Mouse (Mus musculus): ENCODE data around the gene Dse. TPM values are rescaled to one million over a fixed set of nuclear protein-coding genes. Genes with fewer than 3 reads are reported as not detected.
"Not testable (repeated sequence)": the region's sequence is repeated elsewhere in the genome, so short reads cannot be mapped to it uniquely, and the experiment has no call there.

The Dse gene
- 7.9 and 9.2 TPM in 2 replicates for polyA plus RNA-seq (2015; fragmentation: Nextera tagmentation; extraction: Ambion mirVana)

DNA sequence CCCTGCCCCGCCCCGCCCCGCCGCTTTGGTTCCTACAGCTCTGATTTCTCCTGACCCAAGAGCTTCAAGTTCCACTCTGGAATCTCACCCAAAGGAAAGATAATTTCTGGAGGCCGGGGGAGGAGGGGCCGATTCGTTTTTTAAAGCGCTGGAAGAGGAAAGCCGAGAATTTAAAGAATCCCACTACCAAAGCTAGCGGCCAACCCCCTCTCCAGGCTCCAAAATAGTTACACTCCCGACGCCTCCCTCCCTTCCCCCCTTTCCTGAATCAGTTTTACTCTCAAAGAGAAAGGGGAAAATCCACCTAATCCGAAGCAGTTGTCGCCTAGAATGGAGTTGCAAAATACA lies at the start of gene Dse:
Dse (minus strand) TSS at position 213 of the 348 bp plus-strand sequence.
- H3K9ac ChIP-seq (replicated peaks), result peak within 1 kb of the TSS; percentile 75
- WGBS, result 0% methylated on average over 14 of the region's 14 CpGs
- H3K4me2 ChIP-seq, result peak within 1 kb of the TSS; percentile 67
- peak; percentile 25 for ATAC-seq (ENCODE audit: low FRiP score)
- peak within 1 kb of the TSS; percentile 73 for H3K4me3 ChIP-seq (replicated peaks)
- peaks cover 6% of the 10 kb centered on the region; the same call in 1 of the 2 replicates for H3K4me1 ChIP-seq
- H3K36me3 ChIP-seq, result no peaks in the 10 kb centered on the region
- no peaks in the 10 kb centered on the region for H3K27me3 ChIP-seq (replicated peaks)
- peak within 1 kb of the TSS; percentile 77 for H3K27ac ChIP-seq (replicated peaks)
- H3K9me3 ChIP-seq (replicated peaks), result no peaks in the 10 kb centered on the region

DNA sequence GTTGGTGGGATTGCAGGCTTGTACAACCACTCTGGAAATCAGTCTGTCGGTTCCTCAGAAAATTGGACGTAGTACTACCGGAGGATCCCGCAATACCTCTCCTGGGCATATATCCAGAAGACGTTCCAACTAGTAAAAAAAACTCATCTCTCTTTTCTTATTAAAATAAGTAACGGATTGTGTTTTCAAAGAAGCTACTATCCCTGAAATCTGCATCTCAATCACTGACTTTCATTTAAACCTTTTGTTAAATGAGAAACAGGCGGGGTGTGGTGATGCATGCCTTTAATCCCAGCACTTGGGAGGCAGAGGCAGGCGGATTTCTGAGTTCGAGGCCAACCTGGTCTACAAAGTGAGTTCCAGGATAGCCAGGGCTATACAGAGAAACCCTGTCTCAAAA lies 45.3 kb upstream of the Dse start:
- not testable (repeated sequence) for ATAC-seq (ENCODE audit: low FRiP score); H3K9me3 ChIP-seq (replicated peaks); H3K9ac ChIP-seq (replicated peaks); H3K4me3 ChIP-seq (replicated peaks); H3K4me1 ChIP-seq; H3K36me3 ChIP-seq; H3K27ac ChIP-seq (replicated peaks); H3K27me3 ChIP-seq (replicated peaks); H3K4me2 ChIP-seq
- 93% methylated on average over 9 of the region's 9 CpGs for WGBS

DNA sequence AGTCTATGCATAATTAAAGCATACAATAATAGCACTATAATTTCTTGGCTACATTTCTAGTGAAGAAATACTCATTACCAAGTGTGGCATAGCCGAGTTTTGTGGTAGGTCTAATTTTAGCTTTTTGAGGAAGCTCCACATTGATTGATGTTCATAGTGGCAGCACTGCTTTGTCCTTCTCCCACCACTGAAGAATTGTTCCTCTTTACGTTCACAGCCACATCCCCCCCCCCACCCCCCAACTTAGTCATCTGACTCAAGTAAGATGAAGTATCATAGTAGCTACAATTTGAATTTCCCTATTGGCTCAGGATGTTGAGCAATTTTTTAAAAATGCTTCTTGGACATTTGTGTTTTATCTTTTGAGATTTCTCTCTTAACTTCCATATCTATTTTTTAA lies 42.1 kb upstream of the Dse start:
- Histone ChIP-seq H3K9ac (replicated peaks) (no peak overlapping the region), H3K4me2 (no peak overlapping the region), H3K27me3 (replicated peaks) (no peaks in the 10 kb centered on the region), H3K4me3 (replicated peaks) (no peak overlapping the region), H3K27ac (replicated peaks) (no peak overlapping the region), H3K4me1 (no peaks in the 10 kb centered on the region), H3K9me3 (replicated peaks) (no peaks in the 10 kb centered on the region), H3K36me3 (no peaks in the 10 kb centered on the region)
- ATAC-seq (ENCODE audit: low FRiP score), result no peak
- 35% methylated on average over 2 of the region's 2 CpGs for WGBS

DNA sequence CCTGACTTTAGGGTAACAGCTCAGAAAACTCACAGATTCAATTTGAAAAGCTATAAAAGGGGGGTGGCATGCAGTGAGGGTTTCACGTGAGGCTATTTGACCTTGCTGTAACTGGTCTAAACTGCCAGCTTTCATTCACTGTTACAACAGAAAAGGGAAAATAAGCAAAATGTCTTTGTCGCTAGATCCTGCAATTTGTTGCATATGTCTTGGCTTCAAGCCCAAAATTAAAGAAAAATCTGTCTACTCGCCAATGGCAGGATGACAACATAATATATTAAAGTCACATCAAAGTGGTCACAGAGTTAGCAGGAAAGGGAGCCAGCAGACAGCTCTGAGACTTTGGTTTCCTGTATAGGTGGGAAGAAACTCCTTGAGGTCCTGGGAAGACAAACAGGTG lies 40.2 kb upstream of the Dse start:
- ATAC-seq (ENCODE audit: low FRiP score), result no peak
- H3K27me3 ChIP-seq (replicated peaks), result no peaks in the 10 kb centered on the region
- no peaks in the 10 kb centered on the region for H3K9me3 ChIP-seq (replicated peaks)
- H3K4me2 ChIP-seq, result no peak overlapping the region
- no peak overlapping the region for H3K9ac ChIP-seq (replicated peaks)
- H3K4me3 ChIP-seq (replicated peaks), result no peak overlapping the region
- no peaks in the 10 kb centered on the region for H3K36me3 ChIP-seq
- 47% methylated on average over 3 of the region's 3 CpGs for WGBS
- no peak overlapping the region for H3K27ac ChIP-seq (replicated peaks)
- H3K4me1 ChIP-seq, result no peaks in the 10 kb centered on the region

DNA sequence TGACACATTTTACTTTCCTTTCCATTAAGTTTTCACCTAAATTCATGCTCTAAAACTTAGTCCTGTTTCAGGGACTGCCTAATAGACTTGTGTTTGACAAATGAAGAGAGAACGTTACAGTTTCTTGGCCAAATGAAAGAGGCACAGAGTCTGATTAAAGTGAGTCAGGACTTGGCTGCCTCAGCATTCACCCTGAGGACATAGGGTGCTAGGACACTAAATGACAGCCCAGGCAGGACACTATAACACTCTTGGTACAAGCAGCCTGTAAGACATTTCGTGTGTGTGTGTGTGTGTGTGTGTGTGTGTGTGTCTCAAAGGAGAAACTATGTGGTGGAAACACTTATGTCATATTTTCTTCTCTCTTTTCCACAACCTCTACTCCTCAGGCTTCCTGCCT lies 38.6 kb upstream of the Dse start:
- Histone ChIP-seq H3K27me3 (replicated peaks) (no peaks in the 10 kb centered on the region), H3K9ac (replicated peaks) (no peak overlapping the region), H3K4me3 (replicated peaks) (no peak overlapping the region), H3K27ac (replicated peaks) (no peak overlapping the region), H3K4me2 (no peak overlapping the region), H3K36me3 (no peaks in the 10 kb centered on the region), H3K4me1 (no peaks in the 10 kb centered on the region), H3K9me3 (replicated peaks) (no peaks in the 10 kb centered on the region)
- no peak for ATAC-seq (ENCODE audit: low FRiP score)
- 80% methylated on average over 2 of the region's 2 CpGs for WGBS

DNA sequence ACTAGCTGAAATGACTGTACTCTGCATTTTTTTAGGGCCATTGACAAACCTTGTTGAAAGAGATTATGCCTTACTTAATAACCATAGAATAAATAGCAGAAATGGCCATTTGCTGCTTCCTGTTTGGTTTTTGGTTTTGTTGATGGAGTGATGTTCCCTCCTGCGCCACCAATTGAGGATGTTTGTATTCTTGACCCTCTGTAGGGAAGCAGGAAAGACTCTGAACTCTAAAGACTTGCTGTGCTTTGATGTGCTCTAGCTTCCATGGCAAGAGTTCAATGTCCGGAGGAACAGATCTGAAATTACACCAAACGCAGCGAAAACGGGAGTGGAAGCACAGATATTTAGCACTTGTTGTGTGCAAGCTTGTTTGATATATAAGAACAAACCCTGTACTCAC lies 37.2 kb upstream of the Dse start:
- WGBS, result 86% methylated on average over 5 of the region's 5 CpGs
- no peak for ATAC-seq (ENCODE audit: low FRiP score)
- no peak overlapping the region for H3K27ac ChIP-seq (replicated peaks)
- no peak overlapping the region for H3K4me3 ChIP-seq (replicated peaks)
- H3K9ac ChIP-seq (replicated peaks), result no peak overlapping the region
- no peaks in the 10 kb centered on the region for H3K36me3 ChIP-seq
- H3K4me1 ChIP-seq, result no peaks in the 10 kb centered on the region
- H3K9me3 ChIP-seq (replicated peaks), result no peaks in the 10 kb centered on the region
- no peaks in the 10 kb centered on the region for H3K27me3 ChIP-seq (replicated peaks)
- H3K4me2 ChIP-seq, result no peak overlapping the region

DNA sequence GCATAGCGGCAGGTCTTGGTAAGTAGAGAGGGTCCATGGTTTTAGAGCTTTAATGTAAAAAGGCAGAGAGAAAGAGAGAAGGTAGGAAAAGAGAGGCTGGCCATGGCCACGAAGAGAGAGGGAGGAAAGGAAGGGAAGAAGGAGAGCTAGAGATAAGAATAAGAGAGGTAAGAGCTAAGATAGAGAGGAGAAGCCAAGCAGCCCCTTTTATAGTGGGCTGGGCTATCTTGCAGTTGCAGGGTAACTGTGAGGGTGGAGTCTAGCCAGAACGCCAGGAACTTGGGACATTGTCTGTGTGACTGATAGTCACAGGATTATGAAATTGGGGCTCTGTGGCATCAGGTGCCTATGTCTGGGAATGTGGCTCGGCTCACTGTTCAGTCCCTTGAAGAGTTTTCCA lies 31.0 kb upstream of the Dse start:
- Histone ChIP-seq H3K4me3 (replicated peaks) (no peak overlapping the region), H3K4me2 (no peak overlapping the region), H3K36me3 (no peaks in the 10 kb centered on the region), H3K9me3 (replicated peaks) (no peaks in the 10 kb centered on the region), H3K9ac (replicated peaks) (no peak overlapping the region), H3K27me3 (replicated peaks) (no peaks in the 10 kb centered on the region), H3K27ac (replicated peaks) (no peak overlapping the region), H3K4me1 (no peaks in the 10 kb centered on the region)
- no peak for ATAC-seq (ENCODE audit: low FRiP score)
- WGBS, result 78% methylated on average over 4 of the region's 4 CpGs

DNA sequence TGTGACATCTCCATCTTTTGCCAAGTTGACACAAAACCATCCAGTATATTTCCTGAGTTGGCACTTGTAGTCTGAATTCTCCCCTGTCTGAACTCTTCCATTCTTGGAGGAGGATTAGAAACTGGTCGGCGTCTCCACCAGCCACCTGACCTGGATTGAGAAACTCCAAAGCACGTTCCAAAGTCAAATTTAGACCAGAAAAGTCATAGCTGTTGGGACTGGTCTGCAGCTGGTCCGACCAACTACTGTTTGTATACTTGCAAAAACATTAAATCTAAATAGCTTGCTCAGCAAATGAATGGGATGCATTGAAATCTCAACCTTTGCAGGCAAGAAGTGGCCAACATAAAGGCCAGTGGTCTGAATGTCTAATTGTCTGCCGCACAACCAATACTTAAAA lies 29.1 kb upstream of the Dse start:
- Histone ChIP-seq H3K4me1 (no peaks in the 10 kb centered on the region), H3K27ac (replicated peaks) (no peak overlapping the region), H3K9ac (replicated peaks) (no peak overlapping the region), H3K36me3 (no peaks in the 10 kb centered on the region), H3K4me2 (no peak overlapping the region), H3K9me3 (replicated peaks) (no peaks in the 10 kb centered on the region), H3K4me3 (replicated peaks) (no peak overlapping the region), H3K27me3 (replicated peaks) (no peaks in the 10 kb centered on the region)
- WGBS, result 87% methylated on average over 5 of the region's 5 CpGs
- no peak for ATAC-seq (ENCODE audit: low FRiP score)

DNA sequence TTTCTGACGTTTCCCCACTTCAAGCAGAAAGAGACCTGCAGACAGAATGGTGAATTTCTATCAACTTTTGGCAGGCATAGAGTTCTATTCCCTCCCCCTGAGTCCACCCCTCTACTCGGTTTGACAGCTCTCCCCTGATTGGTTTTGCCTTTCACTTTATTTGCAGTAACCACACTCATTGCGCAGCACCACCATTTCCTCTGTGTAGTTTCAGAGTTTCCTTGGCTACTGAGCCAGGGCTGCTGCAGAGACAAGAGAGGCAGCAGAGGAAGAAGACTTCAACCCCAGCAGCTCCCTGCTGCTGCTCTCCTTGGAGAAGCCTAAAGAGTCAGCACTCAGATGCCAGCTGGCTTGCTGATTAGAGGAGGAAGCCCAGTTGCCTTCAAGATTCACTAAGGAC lies 27.9 kb upstream of the Dse start:
- H3K27me3 ChIP-seq (replicated peaks), result no peaks in the 10 kb centered on the region
- no peak for ATAC-seq (ENCODE audit: low FRiP score)
- H3K9me3 ChIP-seq (replicated peaks), result no peaks in the 10 kb centered on the region
- no peak overlapping the region for H3K27ac ChIP-seq (replicated peaks)
- no peaks in the 10 kb centered on the region for H3K4me1 ChIP-seq
- H3K4me3 ChIP-seq (replicated peaks), result no peak overlapping the region
- 25% methylated on average over 3 of the region's 3 CpGs for WGBS
- no peak overlapping the region for H3K4me2 ChIP-seq
- no peak overlapping the region for H3K9ac ChIP-seq (replicated peaks)
- no peaks in the 10 kb centered on the region for H3K36me3 ChIP-seq

DNA sequence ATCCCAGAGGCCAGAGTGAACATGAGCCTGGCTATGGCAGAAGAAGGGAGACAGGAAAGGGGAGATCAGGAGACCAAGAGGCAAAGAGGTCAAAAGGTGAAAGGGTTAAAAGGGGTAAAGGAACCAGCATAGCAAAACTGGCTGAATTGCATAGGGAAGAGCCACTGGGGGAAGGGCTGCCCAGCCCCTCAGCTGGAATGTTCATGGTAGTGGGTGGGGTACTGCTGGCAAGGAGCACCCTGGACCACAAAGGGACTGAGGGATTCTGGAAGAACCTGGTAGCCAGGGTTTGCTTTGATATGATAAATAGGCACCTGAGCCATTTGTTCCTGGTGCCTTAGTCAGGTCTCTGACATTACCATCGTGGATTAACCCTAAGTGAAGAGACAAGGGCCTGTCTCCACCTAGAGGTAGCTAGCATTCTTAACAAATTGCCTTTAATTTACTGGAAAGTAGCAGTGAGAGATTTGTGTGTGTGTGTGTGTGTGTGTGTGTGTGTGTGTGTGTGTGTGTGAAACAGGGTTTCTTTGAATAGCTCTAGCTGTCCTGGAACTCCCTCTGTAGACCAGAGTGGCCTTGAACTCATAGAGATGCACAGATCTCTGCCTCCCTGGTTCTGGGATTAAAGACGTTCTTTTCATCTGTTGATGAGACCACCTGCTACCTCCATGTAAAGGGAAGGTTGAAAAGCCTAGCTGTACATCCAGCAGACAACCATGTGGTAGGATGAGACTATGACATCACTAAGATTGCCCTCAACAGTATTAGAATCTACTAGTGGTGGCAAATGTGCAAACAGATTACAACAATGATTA lies 26.6 kb upstream of the Dse start:
- no peak overlapping the region for H3K4me3 ChIP-seq (replicated peaks)
- H3K36me3 ChIP-seq, result no peaks in the 10 kb centered on the region
- H3K4me2 ChIP-seq, result no peak overlapping the region
- H3K9me3 ChIP-seq (replicated peaks), result no peaks in the 10 kb centered on the region
- H3K27ac ChIP-seq (replicated peaks), result no peak overlapping the region
- no peak for ATAC-seq (ENCODE audit: low FRiP score)
- WGBS, result 17% methylated on average over 2 of the region's 2 CpGs
- no peaks in the 10 kb centered on the region for H3K27me3 ChIP-seq (replicated peaks)
- H3K9ac ChIP-seq (replicated peaks), result no peak overlapping the region
- H3K4me1 ChIP-seq, result no peaks in the 10 kb centered on the region

DNA sequence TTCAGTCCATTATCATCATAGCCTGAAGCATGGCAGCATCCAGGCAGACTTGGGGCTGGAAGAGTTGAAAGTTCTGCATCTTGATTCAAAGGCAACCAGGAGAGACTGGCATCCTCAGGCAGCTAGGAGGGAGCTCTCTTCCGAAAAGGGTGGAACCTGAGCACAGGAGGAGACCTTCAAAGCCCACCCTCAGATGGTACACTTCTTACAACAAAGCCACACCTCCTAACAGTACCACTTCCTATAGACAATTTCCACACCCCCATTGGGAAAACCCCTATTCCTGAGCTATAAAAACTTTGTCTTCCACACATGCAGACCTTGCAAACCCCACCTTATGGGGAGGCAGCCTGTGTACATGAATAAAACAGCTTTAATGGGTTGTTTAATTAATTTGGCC lies 25.9 kb upstream of the Dse start:
- WGBS, result 50% methylated on average over 1 of the region's 1 CpGs

DNA sequence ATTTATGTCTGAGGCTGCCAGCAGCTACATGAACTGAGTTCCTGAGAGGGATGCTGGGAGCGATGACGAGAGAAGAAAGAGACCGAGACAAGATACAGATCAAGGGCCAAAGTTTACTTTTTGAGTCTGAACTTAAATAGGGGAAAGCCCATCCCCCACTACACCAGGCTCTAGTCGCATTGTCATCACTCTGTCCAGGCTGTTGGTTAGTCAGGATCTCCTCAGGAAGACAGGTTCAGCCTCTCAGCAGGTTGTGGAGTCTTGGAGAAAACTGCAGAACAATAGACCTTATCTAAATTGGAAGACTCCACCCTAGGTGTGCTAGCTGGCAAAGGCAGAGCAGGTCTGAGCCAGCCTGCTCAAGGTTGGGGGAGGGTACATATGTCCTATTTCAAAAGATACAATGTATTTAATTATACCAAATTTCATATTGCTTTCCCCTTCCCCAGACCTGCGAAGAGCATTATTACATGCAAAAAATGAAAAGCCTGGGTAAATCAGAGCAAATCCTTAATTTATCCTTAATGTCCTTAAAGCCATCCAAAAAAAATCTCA lies 22.7 kb upstream of the Dse start:
- Histone ChIP-seq H3K9ac (replicated peaks) (no peak overlapping the region), H3K4me3 (replicated peaks) (no peak overlapping the region), H3K36me3 (no peaks in the 10 kb centered on the region), H3K4me1 (no peaks in the 10 kb centered on the region), H3K4me2 (no peak overlapping the region), H3K27me3 (replicated peaks) (no peaks in the 10 kb centered on the region), H3K9me3 (replicated peaks) (no peaks in the 10 kb centered on the region), H3K27ac (replicated peaks) (no peak overlapping the region)
- 53% methylated on average over 5 of the region's 5 CpGs for WGBS
- no peak for ATAC-seq (ENCODE audit: low FRiP score)

More for the DNA sequence above, 25.9 kb upstream of the Dse start:
- no peaks in the 10 kb centered on the region for H3K36me3 ChIP-seq
- H3K27ac ChIP-seq (replicated peaks), result no peak overlapping the region
- no peak for ATAC-seq (ENCODE audit: low FRiP score)
- H3K27me3 ChIP-seq (replicated peaks), result no peaks in the 10 kb centered on the region
- H3K4me3 ChIP-seq (replicated peaks), result no peak overlapping the region
- no peak overlapping the region for H3K4me2 ChIP-seq
- no peaks in the 10 kb centered on the region for H3K4me1 ChIP-seq
- no peak overlapping the region for H3K9ac ChIP-seq (replicated peaks)
- H3K9me3 ChIP-seq (replicated peaks), result no peaks in the 10 kb centered on the region
